Mouse (Mus musculus): Measurements from ENCODE around the gene Map3k21. TPM values are rescaled to one million over a fixed set of nuclear protein-coding genes. Genes with fewer than 3 reads are reported as not detected.
A peak's percentile ranks its signal among the peaks of the same experiment; 100 is the strongest.

Map3k21 gene
- polyA plus RNA-seq, 1 experiment from 2014 or later = 4.4 TPM

- DNase-seq (ENCODE audit: low spot score) (peak; percentile 36), ATAC-seq (replicated peaks; ENCODE audit: low FRiP score, low read depth) (peak; percentile 60; the same call in 1 of the 2 replicates)
- H3K4me1 ChIP-seq (replicated peaks; ENCODE audit: insufficient read depth, low read length) = 0 out of 2 replicates have a peak, but pooled peaks cover 13% of the 10 kb centered on the region
- H3K27ac ChIP-seq = peak overlapping the region; percentile 84
- H3K9ac ChIP-seq (ENCODE audit: low read depth, low read length) = no peak overlapping the region
- H3K36me3 ChIP-seq (ENCODE audit: insufficient read depth, low read length) = no peaks in the 10 kb centered on the region
- no peak for TF ChIP-seq CTCF (IDR thresholded peaks at IDR 0.05; ENCODE audit: low read depth)
- H3K9me3 ChIP-seq (replicated peaks; ENCODE audit: low read length) = no peaks in the 10 kb centered on the region
- H3K27me3 ChIP-seq (ENCODE audit: insufficient read depth, low read length) = no peaks in the 10 kb centered on the region
- no peak overlapping the region for H3K4me2 ChIP-seq (ENCODE audit: low read length)
- H3K4me3 ChIP-seq (replicated peaks; ENCODE audit: low read depth, low read length) = no peak overlapping the region
- 40% methylated on average over 8 of the region's 8 CpGs for WGBS
Measured at GRCm38 (mm10) chr8:125919560-125919959, 9.3 kb downstream of the Map3k21 start.

GRCm38 (mm10) chr8:125920281-125920680 lies 10.0 kb downstream of the Map3k21 start:
- Histone ChIP-seq H3K4me1 (replicated peaks; ENCODE audit: insufficient read depth, low read length) (0 out of 2 replicates have a peak, but pooled peaks cover 13% of the 10 kb centered on the region), H3K36me3 (ENCODE audit: insufficient read depth, low read length) (no peaks in the 10 kb centered on the region), H3K4me3 (replicated peaks; ENCODE audit: low read depth, low read length) (no peak overlapping the region), H3K4me2 (ENCODE audit: low read length) (no peak overlapping the region), H3K9ac (ENCODE audit: low read depth, low read length) (no peak overlapping the region), H3K9me3 (replicated peaks; ENCODE audit: low read length) (no peaks in the 10 kb centered on the region), H3K27ac (peak overlapping the region; percentile 84), H3K27me3 (ENCODE audit: insufficient read depth, low read length) (no peaks in the 10 kb centered on the region)
- ATAC-seq (replicated peaks; ENCODE audit: low FRiP score, low read depth) = no peak
- no peak for DNase-seq (ENCODE audit: low spot score)
- 61% methylated on average over 10 of the region's 10 CpGs for WGBS
- no peak for TF ChIP-seq CTCF (IDR thresholded peaks at IDR 0.05; ENCODE audit: low read depth)

- Histone ChIP-seq H3K27me3 (ENCODE audit: insufficient read depth, low read length) (no peaks in the 10 kb centered on the region), H3K4me2 (ENCODE audit: low read length) (no peak overlapping the region), H3K9ac (ENCODE audit: low read depth, low read length) (no peak overlapping the region), H3K36me3 (ENCODE audit: insufficient read depth, low read length) (no peaks in the 10 kb centered on the region), H3K4me1 (replicated peaks; ENCODE audit: insufficient read depth, low read length) (0 out of 2 replicates have a peak, but pooled peaks cover 13% of the 10 kb centered on the region), H3K27ac (peak overlapping the region; percentile 84), H3K9me3 (replicated peaks; ENCODE audit: low read length) (no peaks in the 10 kb centered on the region), H3K4me3 (replicated peaks; ENCODE audit: low read depth, low read length) (no peak overlapping the region)
- 38% methylated on average over 9 of the region's 9 CpGs for WGBS
- DNase-seq (ENCODE audit: low spot score) (peak; percentile 31), ATAC-seq (replicated peaks; ENCODE audit: low FRiP score, low read depth) (0 out of 2 replicates have a peak, but pooled peaks have one; percentile 19)
- TF ChIP-seq CTCF (IDR thresholded peaks at IDR 0.05; ENCODE audit: low read depth) = no peak
Measured at GRCm38 (mm10) chr8:125920761-125921160, 10.5 kb downstream of the Map3k21 start.

- no peak overlapping the region for H3K4me3 ChIP-seq (replicated peaks; ENCODE audit: low read depth, low read length)
Measured at GRCm38 (mm10) chr8:125922333-125922732, 12.1 kb downstream of the Map3k21 start.

GRCm38 (mm10) chr8:125926636-125927035 lies 16.4 kb downstream of the Map3k21 start:
- Histone ChIP-seq H3K4me2 (ENCODE audit: low read length) (no peak overlapping the region), H3K9me3 (replicated peaks; ENCODE audit: low read length) (no peaks in the 10 kb centered on the region), H3K4me3 (replicated peaks; ENCODE audit: low read depth, low read length) (no peak overlapping the region), H3K27ac (no peak overlapping the region), H3K9ac (ENCODE audit: low read depth, low read length) (no peak overlapping the region), H3K36me3 (ENCODE audit: insufficient read depth, low read length) (no peaks in the 10 kb centered on the region), H3K4me1 (replicated peaks; ENCODE audit: insufficient read depth, low read length) (no peaks in the 10 kb centered on the region), H3K27me3 (ENCODE audit: insufficient read depth, low read length) (no peaks in the 10 kb centered on the region)
- no peak for TF ChIP-seq CTCF (IDR thresholded peaks at IDR 0.05; ENCODE audit: low read depth)
- ATAC-seq (replicated peaks; ENCODE audit: low FRiP score, low read depth) = no peak
- WGBS = 77% methylated on average over 4 of the region's 4 CpGs
- DNase-seq (ENCODE audit: low spot score) = no peak

More at GRCm38 (mm10) chr8:125922333-125922732, 12.1 kb downstream of the Map3k21 start:
- ATAC-seq (replicated peaks; ENCODE audit: low FRiP score, low read depth) (peak; percentile 35; the same call in 1 of the 2 replicates), DNase-seq (ENCODE audit: low spot score) (peak; percentile 47)
- Histone ChIP-seq H3K9ac (ENCODE audit: low read depth, low read length) (no peak overlapping the region), H3K36me3 (ENCODE audit: insufficient read depth, low read length) (no peaks in the 10 kb centered on the region), H3K4me1 (replicated peaks; ENCODE audit: insufficient read depth, low read length) (0 out of 2 replicates have a peak, but pooled peaks cover 10% of the 10 kb centered on the region), H3K27ac (0 out of 2 replicates have a peak overlapping the region, but pooled peaks have one; percentile 54), H3K4me2 (ENCODE audit: low read length) (no peak overlapping the region), H3K9me3 (replicated peaks; ENCODE audit: low read length) (no peaks in the 10 kb centered on the region), H3K27me3 (ENCODE audit: insufficient read depth, low read length) (no peaks in the 10 kb centered on the region)
- TF ChIP-seq CTCF (IDR thresholded peaks at IDR 0.05; ENCODE audit: low read depth) = no peak
- 39% methylated on average over 3 of the region's 3 CpGs for WGBS

- no peak for TF ChIP-seq CTCF (IDR thresholded peaks at IDR 0.05; ENCODE audit: low read depth)
- ATAC-seq (replicated peaks; ENCODE audit: low FRiP score, low read depth) (peak; percentile 78), DNase-seq (ENCODE audit: low spot score) (peak; percentile 27)
- Histone ChIP-seq H3K4me2 (ENCODE audit: low read length) (no peak overlapping the region), H3K9me3 (replicated peaks; ENCODE audit: low read length) (no peaks in the 10 kb centered on the region), H3K4me1 (replicated peaks; ENCODE audit: insufficient read depth, low read length) (no peaks in the 10 kb centered on the region), H3K4me3 (replicated peaks; ENCODE audit: low read depth, low read length) (no peak overlapping the region), H3K27me3 (ENCODE audit: insufficient read depth, low read length) (no peaks in the 10 kb centered on the region), H3K27ac (peak overlapping the region; percentile 42; the same call in 1 of the 2 replicates), H3K9ac (ENCODE audit: low read depth, low read length) (no peak overlapping the region), H3K36me3 (ENCODE audit: insufficient read depth, low read length) (0 out of 2 replicates have a peak, but pooled peaks cover 6% of the 10 kb centered on the region)
- WGBS = 55% methylated on average over 11 of the region's 11 CpGs
Measured at GRCm38 (mm10) chr8:125930276-125931046, 20.2 kb downstream of the Map3k21 start.
